Mouse (Mus musculus) midbrain, embryonic 13.5 days (tissue): ENCODE measurements around the gene Bhlhe23. TPM values are rescaled to one million over a fixed set of nuclear protein-coding genes. Genes with fewer than 3 reads are reported as not detected.
A peak's percentile ranks its signal among the peaks of the same experiment; 100 is the strongest.

Experiments
- ATAC-seq: fragments of 200-750 bp; cut with Nextera tagmentation; 2 replicates; pipeline ENCODE4 v1.8.0; 2017; ENCODE audit warnings: mild to moderate bottlenecking, moderate TSS enrichment, moderate library complexity
- H3K27ac ChIP-seq: fragments of 300-500 bp; sonication (generic); 2 replicates; pipeline ENCODE4 v1.5.1; 2015; ENCODE audit warnings: inconsistent platforms, mild to moderate bottlenecking, moderate library complexity
- H3K27me3 ChIP-seq: fragments of 300-500 bp; sonication (generic); 2 replicates; pipeline ENCODE4 v1.6.1; 2015; ENCODE audit warnings: mild to moderate bottlenecking, inconsistent platforms
- H3K36me3 ChIP-seq: fragments of 300-500 bp; sonication (generic); 2 replicates; pipeline ENCODE4 v1.6.1; 2015; ENCODE audit warnings: mild to moderate bottlenecking, inconsistent platforms
- H3K4me1 ChIP-seq: fragments of 300-500 bp; sonication (generic); replicated peaks from 2 replicates; pipeline ENCODE4 v1.6.1; 2015; ENCODE audit warnings: inconsistent platforms
- H3K4me2 ChIP-seq: fragments of 300-500 bp; sonication (generic); replicated peaks from 2 replicates; pipeline ENCODE4 v1.6.1; 2015; ENCODE audit warnings: moderate library complexity, mild to moderate bottlenecking, inconsistent platforms
- H3K4me3 ChIP-seq: fragments of 300-500 bp; sonication (generic); replicated peaks from 2 replicates; pipeline ENCODE4 v1.5.1; 2015; ENCODE audit warnings: mild to moderate bottlenecking, inconsistent platforms
- H3K9ac ChIP-seq: fragments of 300-500 bp; sonication (generic); replicated peaks from 2 replicates; pipeline ENCODE4 v1.6.1; 2015; ENCODE audit warnings: mild to moderate bottlenecking, inconsistent platforms
- H3K9me3 ChIP-seq: fragments of 300-500 bp; sonication (generic); 2 replicates; pipeline ENCODE4 v1.6.1; 2016; ENCODE audit warnings: mild to moderate bottlenecking, inconsistent platforms
- WGBS: fragments of 180-500 bp; shearing (Covaris S2); methylation state at CpG from one replicate; pipeline ENCODE4 v1.1.7; 2015; 5-methylcytosine and 5-hydroxymethylcytosine counted together
- polyA plus RNA-seq: library from polyadenylated mRNA; unstranded; fragments of >200 nt; fragmentation: Nextera tagmentation; extraction: Ambion mirVana; gene quantifications from 2 replicates; pipeline ENCODE4 v1.2.1, GENCODE M21; 2015

Bhlhe23 gene
- 18.7 and 25.0 TPM in 2 replicates for polyA plus RNA-seq

DNA sequence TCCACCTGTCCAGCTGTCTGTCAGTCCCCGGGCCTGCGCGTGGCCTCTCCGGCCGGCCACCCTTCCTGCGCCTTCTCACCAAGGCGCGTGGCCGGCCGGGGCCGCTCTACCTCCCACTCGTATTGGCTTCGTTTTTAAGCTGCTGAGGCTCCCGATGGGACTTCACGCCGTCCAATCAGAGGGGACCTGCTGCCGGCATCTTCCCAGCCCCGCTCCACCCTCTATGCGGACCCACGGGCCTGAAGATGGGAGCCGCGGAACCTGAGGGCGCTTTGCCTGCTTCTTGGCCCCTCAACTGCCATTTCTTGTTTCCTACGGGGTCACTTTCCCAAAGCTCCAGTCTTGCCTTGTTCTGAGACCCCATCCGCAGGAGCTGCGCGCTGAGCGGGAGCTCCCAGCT lies at the start of gene Bhlhe23:
Bhlhe23 (minus strand) TSS at position 108 of the 400 bp plus-strand sequence.
- H3K9ac ChIP-seq, result peak within 1 kb of the TSS; percentile 56
- peak within 1 kb of the TSS; percentile 56 for H3K4me2 ChIP-seq
- no peaks in the 10 kb centered on the region for H3K36me3 ChIP-seq
- no peaks in the 10 kb centered on the region for H3K9me3 ChIP-seq
- H3K27me3 ChIP-seq, result peaks cover 88% of the 10 kb centered on the region
- ATAC-seq, result peak; percentile 43; the same call in 1 of the 2 replicates
- no peak within 1 kb of the TSS for H3K27ac ChIP-seq
- peaks cover 16% of the 10 kb centered on the region for H3K4me1 ChIP-seq
- WGBS, result under 1% methylated on average over 28 of the region's 28 CpGs
- peak within 1 kb of the TSS; percentile 38 for H3K4me3 ChIP-seq

GRCm38 (mm10) chr2:180825147-180825941 lies 48.6 kb upstream of the Bhlhe23 start:
- ATAC-seq, result peak; percentile 74
- 20% methylated on average over 11 of the region's 11 CpGs for WGBS
- Histone ChIP-seq H3K4me3 (no peak overlapping the region), H3K9ac (no peak overlapping the region), H3K9me3 (no peaks in the 10 kb centered on the region), H3K27me3 (no peaks in the 10 kb centered on the region), H3K4me1 (peaks cover 14% of the 10 kb centered on the region), H3K27ac (peak overlapping the region; percentile 82), H3K4me2 (no peak overlapping the region), H3K36me3 (no peaks in the 10 kb centered on the region)

DNA sequence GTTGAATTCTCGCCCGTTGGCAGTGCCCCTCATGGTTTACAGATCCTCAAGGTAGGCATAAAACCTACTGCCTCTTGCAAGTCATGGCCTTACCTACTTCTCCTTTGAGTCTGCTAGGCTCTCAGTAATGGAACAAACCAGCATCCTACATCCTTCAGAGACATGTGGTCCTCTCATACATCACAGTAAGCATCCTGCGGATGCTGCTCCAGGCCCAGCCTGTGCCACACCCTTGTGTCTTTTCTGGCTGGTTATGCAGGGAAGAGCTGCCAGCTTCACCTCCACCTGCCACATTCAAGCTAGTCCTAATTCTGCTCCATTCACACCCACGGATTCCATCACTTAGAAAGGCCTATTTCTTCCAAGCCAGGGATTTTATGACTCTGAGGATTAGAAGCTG lies 48.0 kb upstream of the Bhlhe23 start:
- no peak overlapping the region for H3K9ac ChIP-seq
- H3K27me3 ChIP-seq, result no peaks in the 10 kb centered on the region
- H3K4me3 ChIP-seq, result no peak overlapping the region
- H3K4me1 ChIP-seq, result peaks cover 14% of the 10 kb centered on the region
- 79% methylated on average over 4 of the region's 4 CpGs for WGBS
- no peaks in the 10 kb centered on the region for H3K36me3 ChIP-seq
- no peak overlapping the region for H3K4me2 ChIP-seq
- peak overlapping the region; percentile 82 for H3K27ac ChIP-seq
- ATAC-seq, result no peak
- no peaks in the 10 kb centered on the region for H3K9me3 ChIP-seq

DNA sequence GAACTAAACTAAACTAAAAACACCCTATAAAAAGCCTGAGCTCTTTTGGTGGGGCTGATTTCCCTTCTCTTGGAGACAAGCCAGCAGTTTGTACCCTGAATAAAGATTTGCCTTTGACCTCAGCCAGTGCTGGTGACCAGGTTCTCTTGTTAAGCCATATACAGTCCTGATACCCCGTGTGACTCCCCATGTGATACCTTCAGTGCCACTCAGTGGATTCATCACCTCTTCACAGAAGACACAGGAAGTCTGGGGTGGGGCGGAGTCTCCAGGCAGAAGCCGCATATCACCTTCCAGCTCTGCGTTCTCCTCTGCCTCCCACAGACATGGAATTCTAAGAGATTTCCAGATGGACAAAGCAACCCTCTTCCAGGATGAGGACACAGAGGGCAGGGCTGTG lies 47.4 kb upstream of the Bhlhe23 start:
- no peaks in the 10 kb centered on the region for H3K27me3 ChIP-seq
- H3K4me2 ChIP-seq, result no peak overlapping the region
- H3K4me1 ChIP-seq, result peaks cover 16% of the 10 kb centered on the region
- H3K9ac ChIP-seq, result no peak overlapping the region
- no peaks in the 10 kb centered on the region for H3K36me3 ChIP-seq
- no peaks in the 10 kb centered on the region for H3K9me3 ChIP-seq
- no peak overlapping the region for H3K4me3 ChIP-seq
- no peak overlapping the region for H3K27ac ChIP-seq
- no peak for ATAC-seq
- 86% methylated on average over 4 of the region's 4 CpGs for WGBS

GRCm38 (mm10) chr2:180822476-180822875 lies 45.8 kb upstream of the Bhlhe23 start:
- no peak overlapping the region for H3K27ac ChIP-seq
- no peaks in the 10 kb centered on the region for H3K27me3 ChIP-seq
- no peaks in the 10 kb centered on the region for H3K36me3 ChIP-seq
- H3K9ac ChIP-seq, result no peak overlapping the region
- ATAC-seq, result peak; percentile 49; the same call in 1 of the 2 replicates
- H3K4me1 ChIP-seq, result peaks cover 18% of the 10 kb centered on the region
- no peaks in the 10 kb centered on the region for H3K9me3 ChIP-seq
- WGBS, result 42% methylated on average over 6 of the region's 6 CpGs
- no peak overlapping the region for H3K4me3 ChIP-seq
- H3K4me2 ChIP-seq, result no peak overlapping the region

- Histone ChIP-seq H3K9ac (no peak overlapping the region), H3K9me3 (no peaks in the 10 kb centered on the region), H3K4me1 (peaks cover 15% of the 10 kb centered on the region), H3K27me3 (no peaks in the 10 kb centered on the region), H3K4me3 (no peak overlapping the region), H3K27ac (no peak overlapping the region), H3K36me3 (no peaks in the 10 kb centered on the region), H3K4me2 (no peak overlapping the region)
- 98% methylated on average over 2 of the region's 2 CpGs for WGBS
- ATAC-seq, result no peak
Observed at GRCm38 (mm10) chr2:180819504-180819903, 42.8 kb upstream of the Bhlhe23 start.

GRCm38 (mm10) chr2:180816440-180817065 lies 39.9 kb upstream of the Bhlhe23 start:
- Histone ChIP-seq H3K9me3 (no peaks in the 10 kb centered on the region), H3K27me3 (no peaks in the 10 kb centered on the region), H3K4me2 (no peak overlapping the region), H3K27ac (peak overlapping the region; percentile 31), H3K36me3 (no peaks in the 10 kb centered on the region), H3K4me1 (peaks cover 15% of the 10 kb centered on the region), H3K4me3 (no peak overlapping the region), H3K9ac (no peak overlapping the region)
- no peak for ATAC-seq
- WGBS, result 66% methylated on average over 6 of the region's 6 CpGs

DNA sequence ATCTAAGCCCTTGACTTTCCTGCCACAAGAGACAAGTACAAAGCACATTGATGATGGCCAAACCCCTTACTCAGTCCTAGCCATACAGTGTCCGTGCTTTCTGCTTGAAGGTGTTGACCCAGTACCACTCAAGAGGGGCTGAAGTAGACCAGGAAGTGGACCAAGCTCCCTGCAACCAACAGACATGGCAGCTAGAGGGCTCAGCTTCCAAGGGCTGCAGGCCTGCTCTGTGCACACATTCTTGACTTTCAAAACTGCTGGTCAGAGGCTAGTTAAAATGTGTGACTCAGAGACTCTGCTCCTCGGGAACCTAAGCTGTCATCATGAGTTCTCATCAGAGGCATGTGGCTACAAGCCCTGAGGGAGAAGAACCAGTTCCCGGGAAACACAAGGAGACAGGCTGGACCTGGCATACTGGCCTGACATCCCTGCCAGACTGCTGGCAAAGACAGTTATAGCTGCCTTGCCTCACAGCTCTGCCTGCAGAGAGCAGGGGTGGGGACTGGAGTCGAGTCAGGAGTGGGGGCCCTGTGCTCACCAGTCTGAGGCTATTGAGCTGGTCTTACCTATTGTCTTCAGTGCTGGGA lies 37.4 kb upstream of the Bhlhe23 start:
- Histone ChIP-seq H3K4me3 (no peak overlapping the region), H3K4me2 (no peak overlapping the region), H3K4me1 (peaks cover 13% of the 10 kb centered on the region), H3K9ac (no peak overlapping the region), H3K9me3 (no peaks in the 10 kb centered on the region), H3K36me3 (no peaks in the 10 kb centered on the region), H3K27ac (no peak overlapping the region), H3K27me3 (no peaks in the 10 kb centered on the region)
- 69% methylated on average over 4 of the region's 4 CpGs for WGBS
- no peak for ATAC-seq

GRCm38 (mm10) chr2:180811002-180811401 lies 34.3 kb upstream of the Bhlhe23 start:
- no peak overlapping the region for H3K4me3 ChIP-seq
- H3K4me2 ChIP-seq, result no peak overlapping the region
- no peak for ATAC-seq
- no peaks in the 10 kb centered on the region for H3K4me1 ChIP-seq
- WGBS, result 71% methylated on average over 2 of the region's 2 CpGs
- H3K9me3 ChIP-seq, result no peaks in the 10 kb centered on the region
- no peak overlapping the region for H3K27ac ChIP-seq
- H3K9ac ChIP-seq, result no peak overlapping the region
- H3K27me3 ChIP-seq, result no peaks in the 10 kb centered on the region
- no peaks in the 10 kb centered on the region for H3K36me3 ChIP-seq

GRCm38 (mm10) chr2:180809510-180809909 lies 32.8 kb upstream of the Bhlhe23 start:
- Histone ChIP-seq H3K27ac (no peak overlapping the region), H3K27me3 (no peaks in the 10 kb centered on the region), H3K4me2 (no peak overlapping the region), H3K4me1 (peaks cover 8% of the 10 kb centered on the region), H3K4me3 (no peak overlapping the region), H3K36me3 (no peaks in the 10 kb centered on the region), H3K9me3 (no peaks in the 10 kb centered on the region), H3K9ac (no peak overlapping the region)
- 72% methylated on average over 10 of the region's 10 CpGs for WGBS
- no peak for ATAC-seq

DNA sequence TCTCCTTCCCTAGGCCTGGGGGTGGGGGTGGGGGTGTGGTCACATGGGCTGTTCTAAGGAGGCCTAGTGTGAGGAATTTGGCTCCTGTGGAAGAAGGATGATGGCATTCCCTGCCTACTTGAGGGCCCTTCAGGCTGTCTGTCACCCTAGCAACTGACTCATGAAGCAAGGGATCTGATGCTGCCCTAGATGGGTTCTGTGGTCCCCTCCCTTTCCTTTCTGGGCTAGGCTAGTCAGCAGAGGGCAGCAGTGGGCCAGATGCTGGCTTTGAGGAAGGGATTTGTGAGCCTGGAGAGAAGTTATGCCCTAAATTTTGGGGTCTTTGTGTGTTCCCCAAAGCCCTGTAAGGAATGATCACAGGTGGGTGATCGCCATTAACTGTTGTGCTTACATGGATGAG lies 29.3 kb upstream of the Bhlhe23 start:
- WGBS, result 59% methylated on average over 1 of the region's 1 CpGs
- no peak overlapping the region for H3K4me2 ChIP-seq
- H3K36me3 ChIP-seq, result no peaks in the 10 kb centered on the region
- H3K27ac ChIP-seq, result no peak overlapping the region
- ATAC-seq, result peak; percentile 80
- H3K9me3 ChIP-seq, result no peaks in the 10 kb centered on the region
- H3K4me3 ChIP-seq, result no peak overlapping the region
- H3K4me1 ChIP-seq, result peaks cover 10% of the 10 kb centered on the region
- no peak overlapping the region for H3K9ac ChIP-seq
- no peaks in the 10 kb centered on the region for H3K27me3 ChIP-seq

DNA sequence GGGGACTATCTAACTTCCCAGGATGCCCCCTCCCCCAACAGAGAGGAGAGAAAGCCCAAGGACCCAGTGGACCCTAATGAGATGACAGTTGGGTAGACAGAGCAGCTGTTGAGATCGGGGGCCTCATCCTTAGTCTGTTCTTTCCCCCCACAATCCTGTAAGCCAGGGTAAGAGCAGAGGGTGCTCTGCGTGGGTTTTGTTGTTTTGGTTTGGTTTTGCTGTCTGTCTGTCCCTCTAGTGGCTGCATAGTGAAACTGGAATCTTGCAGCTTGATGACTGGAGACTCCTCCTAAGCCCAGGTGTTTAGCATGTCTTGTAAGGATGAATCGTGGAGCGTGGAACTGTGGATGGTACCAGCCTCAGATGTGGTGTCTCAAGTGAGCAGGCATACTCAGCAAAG lies 19.3 kb upstream of the Bhlhe23 start:
- Histone ChIP-seq H3K9ac (no peak overlapping the region; the same call in 1 of the 2 replicates), H3K4me3 (no peak overlapping the region), H3K4me2 (no peak overlapping the region), H3K27me3 (no peaks in the 10 kb centered on the region), H3K36me3 (no peaks in the 10 kb centered on the region), H3K27ac (no peak overlapping the region), H3K9me3 (no peaks in the 10 kb centered on the region), H3K4me1 (peaks cover 11% of the 10 kb centered on the region)
- WGBS, result 55% methylated on average over 4 of the region's 4 CpGs
- ATAC-seq, result no peak
